Mouse (Mus musculus): Measurements from ENCODE around the gene Wdr59.

Gene Wdr59

DNA sequence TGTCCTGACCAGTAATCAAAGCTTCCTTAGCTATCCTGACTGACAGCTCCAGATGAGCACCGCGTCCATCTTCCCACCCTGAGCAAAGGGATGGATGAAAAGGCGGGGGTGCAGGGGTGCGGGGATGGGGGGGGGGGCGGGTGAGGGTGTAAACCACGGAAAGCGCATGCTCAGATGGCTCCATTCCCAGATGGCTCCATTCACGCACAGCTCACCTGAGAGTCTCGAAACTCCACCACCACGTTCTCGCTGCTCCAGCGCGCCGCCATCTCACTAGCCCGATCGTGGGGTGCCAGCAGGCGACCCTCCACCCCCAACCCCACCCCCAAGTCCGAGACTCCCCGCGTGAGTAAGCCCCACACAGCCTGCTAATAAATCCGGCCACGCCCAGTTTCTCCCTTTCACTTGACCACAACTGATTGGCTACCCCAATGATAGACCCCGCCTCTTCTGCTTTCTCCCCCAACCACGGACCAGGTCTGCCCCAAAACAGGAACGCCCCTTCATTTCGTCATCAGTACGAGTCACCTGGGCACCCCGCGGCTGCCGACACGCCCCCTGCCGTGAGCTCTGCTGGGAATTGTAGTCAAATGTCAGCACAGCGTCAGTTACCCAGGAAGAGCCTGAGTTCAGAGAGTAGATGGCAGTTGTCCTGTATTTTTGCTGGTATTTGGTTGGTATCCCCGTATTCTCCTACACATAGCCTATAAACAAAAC is at the start of gene Wdr59:
Wdr59 (minus strand) TSS at position 380 of the 717 bp plus-strand sequence.
- in situ Hi-C loops (cut with MboI, MseI) = no loop called here

DNA sequence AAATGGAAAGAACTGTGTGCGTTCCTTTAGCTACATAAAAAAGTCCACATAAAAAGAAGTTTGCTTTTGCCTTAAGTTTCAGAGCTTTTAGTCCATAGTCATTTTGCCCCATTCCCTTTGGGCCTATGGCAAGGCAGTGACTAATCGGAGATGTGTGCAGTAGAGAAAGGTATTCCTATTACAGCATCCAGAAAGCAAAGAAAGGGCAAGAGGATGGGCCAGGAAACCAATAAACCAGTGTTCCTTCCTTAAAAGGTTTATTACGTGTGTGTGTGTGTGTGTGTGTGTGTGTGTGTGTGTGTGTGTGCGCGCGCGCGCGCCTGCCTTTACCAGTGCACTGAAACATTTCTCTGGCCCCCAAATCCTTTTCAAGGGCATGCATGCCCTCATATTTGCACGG is 49.8 kb upstream of the Wdr59 start:
- in situ Hi-C loops (cut with MboI, MseI) = loop anchor here (5.0 to 25.0 kb wide), 3 partner anchors 1061 to 2009 kb away; partner anchors contain the start of genes Dhx38 (in 1 of the 2) and Txnl4b (in 1 of the 2)

DNA sequence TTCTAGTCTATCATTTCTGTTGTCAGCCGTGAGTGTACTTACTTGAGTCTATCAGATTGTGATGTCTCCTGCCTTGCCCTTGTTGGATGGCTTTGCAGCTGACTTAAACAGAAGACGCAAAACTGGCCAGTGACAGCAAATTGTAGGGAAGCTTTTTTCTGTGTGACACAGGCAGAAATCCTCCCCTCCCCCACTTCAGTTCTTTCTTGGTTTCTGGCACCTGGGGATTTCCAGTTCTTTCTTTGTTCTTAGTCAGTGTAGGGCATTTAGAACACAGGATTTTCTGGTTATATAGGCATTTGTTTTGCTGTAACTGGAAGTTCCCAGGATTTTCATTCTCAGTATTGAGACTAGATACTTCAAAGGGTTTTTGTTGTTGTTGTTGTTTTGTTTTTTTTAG is 48.5 kb upstream of the Wdr59 start:
- in situ Hi-C loops (cut with MboI, MseI) = loop anchor here (5.0 to 25.0 kb wide), 3 partner anchors 1062 to 2008 kb away; partner anchors contain the start of genes Dhx38 (in 1 of the 2) and Txnl4b (in 1 of the 2)

DNA sequence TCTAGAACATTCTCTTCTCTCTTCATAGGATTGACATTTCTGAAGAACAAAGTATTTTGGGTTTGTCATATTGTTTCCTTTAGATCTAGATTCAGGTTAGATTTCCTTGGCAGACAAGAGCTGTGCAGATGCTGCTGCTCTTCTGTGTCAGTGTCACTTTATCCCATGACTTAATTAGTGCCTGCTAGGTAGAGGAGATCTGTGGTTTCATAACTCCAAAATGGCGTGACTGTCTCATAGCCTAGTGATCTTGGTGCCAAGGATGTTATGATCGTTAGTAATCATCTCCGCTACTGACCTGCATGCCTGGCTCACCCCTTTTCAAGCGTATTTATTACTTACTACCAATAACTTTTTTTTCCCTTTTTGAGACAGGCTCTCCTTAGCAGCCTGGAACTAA is 48.0 kb upstream of the Wdr59 start:
- in situ Hi-C loops (cut with MboI, MseI) = loop anchor here (5.0 to 25.0 kb wide), 3 partner anchors 1062 to 2008 kb away; partner anchors contain the start of genes Dhx38 (in 1 of the 2) and Txnl4b (in 1 of the 2)

DNA sequence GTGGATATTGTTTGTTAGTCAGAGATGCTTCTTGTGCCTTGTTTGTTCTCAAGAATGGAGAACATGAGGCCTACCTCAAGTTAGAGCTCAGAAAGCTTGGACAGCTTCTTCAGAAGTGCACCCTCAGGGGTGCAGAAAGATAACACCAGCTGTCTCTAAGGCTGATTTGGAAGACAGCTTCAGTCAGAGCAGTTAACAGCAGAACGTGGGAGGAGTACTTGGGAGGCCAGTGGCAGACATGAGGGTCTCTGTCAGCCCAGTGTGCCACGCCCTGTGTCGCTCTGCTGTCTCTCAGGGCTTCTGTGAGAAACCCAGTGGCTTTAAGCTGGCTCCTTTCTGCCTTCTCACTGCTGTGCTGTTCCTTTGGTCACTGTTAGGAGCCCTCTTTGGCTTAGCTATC is 46.1 kb upstream of the Wdr59 start:
- in situ Hi-C loops (cut with MboI, MseI) = loop anchor here in 1 of 2 experiments (25.0 kb wide), 1 partner anchor 2006 kb away; the partner anchor contains the start of genes Dhx38 and Txnl4b

DNA sequence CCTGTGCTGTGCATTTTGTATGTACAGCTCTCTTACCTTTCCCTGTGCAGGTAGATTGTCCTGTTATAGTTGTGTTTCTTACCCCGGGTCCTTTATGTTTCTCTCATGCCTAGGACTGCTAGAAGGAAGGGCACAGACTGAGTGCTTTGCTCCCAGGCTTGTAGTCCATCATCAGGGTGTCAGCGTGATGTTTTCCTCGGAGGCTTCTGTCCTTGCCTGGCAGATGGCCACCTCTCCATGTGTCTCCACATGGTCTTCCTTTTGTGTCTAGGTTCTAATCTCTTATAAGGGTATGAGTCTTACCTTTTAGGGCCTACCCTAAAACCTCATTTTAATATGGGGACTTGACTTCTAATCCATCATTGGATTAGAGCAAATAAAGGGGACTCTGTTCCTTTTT is 45.7 kb upstream of the Wdr59 start:
- in situ Hi-C loops (cut with MboI, MseI) = loop anchor here in 1 of 2 experiments (25.0 kb wide), 1 partner anchor 2005 kb away; the partner anchor contains the start of genes Dhx38 and Txnl4b

DNA sequence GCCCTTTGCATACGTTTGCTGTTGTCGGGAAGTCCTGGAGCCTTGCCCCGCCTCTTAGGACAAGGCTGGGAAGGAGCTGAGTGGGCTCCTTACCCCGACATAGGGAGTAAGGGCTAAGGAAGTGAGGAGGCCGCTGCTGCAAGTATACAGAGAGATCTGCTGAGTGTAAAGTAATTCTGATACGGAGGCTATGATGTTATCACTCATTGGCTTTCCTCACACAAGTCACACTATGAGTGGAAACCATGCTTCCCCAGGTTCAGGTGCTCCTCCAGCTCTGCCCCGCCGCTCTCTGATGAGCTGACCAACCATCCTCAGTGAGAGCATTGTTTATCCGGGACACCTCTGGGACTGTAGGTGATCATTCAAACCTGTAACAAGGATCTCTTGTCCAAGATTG is 44.4 kb upstream of the Wdr59 start:
- in situ Hi-C loops (cut with MboI, MseI) = loop anchor here in 1 of 2 experiments (25.0 kb wide), 1 partner anchor 2004 kb away; the partner anchor contains the start of genes Dhx38 and Txnl4b

DNA sequence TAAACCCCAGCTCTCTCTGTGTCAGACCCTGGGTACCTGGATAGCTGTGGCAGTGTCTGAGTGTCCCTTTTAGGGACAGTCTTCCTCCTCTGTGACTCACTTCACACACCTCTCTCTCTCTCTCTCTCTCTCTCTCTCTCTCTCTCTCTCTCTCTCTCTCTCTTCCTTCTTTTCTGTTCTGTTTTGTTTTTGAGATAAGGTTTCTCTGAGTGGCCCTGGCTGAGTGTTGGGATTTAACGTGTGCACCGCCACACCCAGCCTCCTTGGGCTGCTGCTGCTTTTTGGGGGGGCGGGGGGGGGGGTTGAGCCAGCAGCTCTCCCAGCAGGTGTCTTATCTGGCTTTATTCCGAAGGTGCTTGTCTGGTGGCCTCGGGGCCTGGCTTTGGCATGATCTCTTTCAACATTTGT is 43.9 kb upstream of the Wdr59 start:
- in situ Hi-C loops (cut with MboI, MseI) = loop anchor here in 1 of 2 experiments (25.0 kb wide), 1 partner anchor 2003 kb away; the partner anchor contains the start of genes Dhx38 and Txnl4b

DNA sequence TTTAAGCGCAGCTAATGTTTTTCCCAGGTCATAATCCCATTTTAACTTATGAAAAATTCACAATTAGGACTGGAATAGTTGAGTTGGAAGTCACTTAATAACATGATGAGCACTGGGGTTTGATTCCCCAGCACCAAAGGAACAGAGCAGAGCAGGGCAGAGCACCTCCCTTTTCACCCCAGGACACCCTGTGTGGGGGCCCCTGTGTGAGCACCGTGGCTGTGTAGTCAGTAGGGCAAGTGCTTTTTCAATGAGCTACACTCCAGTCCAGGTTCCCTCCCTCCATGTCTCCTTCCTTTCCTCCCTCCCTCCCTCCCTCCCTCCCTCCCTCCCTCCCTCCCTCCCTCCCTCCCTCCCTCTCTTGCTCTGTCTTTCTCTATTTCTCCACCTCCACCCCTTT is 42.2 kb upstream of the Wdr59 start:
- in situ Hi-C loops (cut with MboI, MseI) = loop anchor here in 1 of 2 experiments (25.0 kb wide), 1 partner anchor 2002 kb away; the partner anchor contains the start of genes Dhx38 and Txnl4b

DNA sequence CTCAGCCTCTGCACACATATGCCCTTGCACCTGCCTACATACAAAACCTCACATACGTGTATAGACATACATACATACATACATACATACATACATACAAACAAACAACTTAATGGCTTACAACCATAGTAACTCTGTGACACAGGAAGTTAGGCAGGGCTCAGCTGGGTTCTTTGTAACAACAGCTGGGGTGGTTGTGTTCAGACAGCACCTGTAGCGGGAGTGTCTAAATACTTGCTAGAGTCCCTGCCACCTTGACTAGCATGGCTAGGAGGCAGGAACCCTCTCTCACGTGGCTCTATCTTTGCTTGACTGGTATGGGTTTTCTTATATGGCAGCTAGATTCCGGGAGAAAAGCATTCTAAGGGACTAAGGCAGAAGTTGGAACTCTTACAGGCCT is 41.8 kb upstream of the Wdr59 start:
- in situ Hi-C loops (cut with MboI, MseI) = loop anchor here in 1 of 2 experiments (25.0 kb wide), 1 partner anchor 2001 kb away; the partner anchor contains the start of genes Dhx38 and Txnl4b

DNA sequence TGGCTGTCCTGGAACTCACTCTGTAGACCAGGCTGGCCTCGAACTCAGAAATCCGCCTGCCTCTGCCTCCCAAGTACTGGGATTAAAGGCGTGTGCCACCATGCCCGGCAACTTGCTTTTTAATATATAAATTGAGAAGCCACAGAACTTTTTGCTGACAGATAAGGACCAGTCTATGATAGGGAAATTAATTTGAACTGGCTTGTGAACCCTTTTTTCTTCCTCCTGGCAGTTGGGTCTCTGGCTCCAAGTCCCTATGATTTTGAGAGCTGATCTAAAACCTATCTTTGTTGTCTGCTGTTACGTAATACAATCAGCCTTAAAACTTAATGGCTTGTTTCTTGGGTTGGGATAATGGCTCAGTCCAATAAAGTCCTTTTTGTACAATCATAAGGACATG is 41.2 kb upstream of the Wdr59 start:
- in situ Hi-C loops (cut with MboI, MseI) = loop anchor here in 1 of 2 experiments (25.0 kb wide), 1 partner anchor 2001 kb away; the partner anchor contains the start of genes Dhx38 and Txnl4b

DNA sequence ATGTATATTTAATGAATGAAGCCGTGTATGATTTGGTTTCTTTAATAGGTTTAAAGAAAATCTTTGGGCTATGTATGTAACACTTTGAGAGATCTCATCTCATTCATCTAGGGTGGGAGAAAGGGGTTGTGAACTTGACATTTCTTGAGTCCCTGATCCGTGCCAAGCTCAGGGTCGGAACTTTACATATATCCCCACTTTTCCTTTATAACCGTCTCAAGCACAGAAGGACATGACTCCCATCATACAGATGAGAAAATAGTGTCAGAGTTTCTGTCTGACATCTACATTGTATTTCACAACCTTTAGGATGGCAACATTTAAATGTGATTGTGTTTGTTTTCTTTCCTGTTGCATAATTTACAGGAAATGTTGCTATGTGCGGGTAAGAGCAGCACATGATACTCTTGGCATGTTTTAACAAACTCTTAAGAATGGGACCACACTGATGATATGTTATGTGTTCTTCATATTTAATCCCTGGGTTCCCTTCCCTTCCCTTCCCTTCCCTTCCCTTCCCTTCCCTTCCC is 40.4 kb upstream of the Wdr59 start:
- in situ Hi-C loops (cut with MboI, MseI) = loop anchor here in 1 of 2 experiments (25.0 kb wide), 1 partner anchor 2000 kb away; the partner anchor contains the start of genes Dhx38 and Txnl4b

DNA sequence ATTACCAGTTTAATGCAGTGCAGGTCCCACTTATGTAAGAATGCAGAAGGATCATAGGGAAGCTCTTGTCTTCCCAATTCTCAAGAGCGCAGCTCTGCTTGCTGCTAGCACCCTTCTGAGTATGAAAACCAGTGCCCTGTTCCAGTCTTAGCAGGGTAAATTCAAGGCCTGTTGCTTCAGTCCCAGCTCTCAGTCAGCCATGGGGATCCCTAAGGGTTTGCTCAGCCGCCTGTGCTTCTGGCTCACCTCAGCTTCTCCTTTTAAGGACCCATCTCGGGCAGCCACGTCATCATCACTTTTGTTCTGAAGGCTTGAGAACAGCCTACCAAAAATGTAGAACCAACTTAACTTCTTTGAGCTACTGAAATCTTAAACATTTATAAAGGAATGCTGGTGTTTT is 39.9 kb upstream of the Wdr59 start:
- in situ Hi-C loops (cut with MboI, MseI) = loop anchor here in 1 of 2 experiments (25.0 kb wide), 1 partner anchor 2000 kb away; the partner anchor contains the start of genes Dhx38 and Txnl4b

DNA sequence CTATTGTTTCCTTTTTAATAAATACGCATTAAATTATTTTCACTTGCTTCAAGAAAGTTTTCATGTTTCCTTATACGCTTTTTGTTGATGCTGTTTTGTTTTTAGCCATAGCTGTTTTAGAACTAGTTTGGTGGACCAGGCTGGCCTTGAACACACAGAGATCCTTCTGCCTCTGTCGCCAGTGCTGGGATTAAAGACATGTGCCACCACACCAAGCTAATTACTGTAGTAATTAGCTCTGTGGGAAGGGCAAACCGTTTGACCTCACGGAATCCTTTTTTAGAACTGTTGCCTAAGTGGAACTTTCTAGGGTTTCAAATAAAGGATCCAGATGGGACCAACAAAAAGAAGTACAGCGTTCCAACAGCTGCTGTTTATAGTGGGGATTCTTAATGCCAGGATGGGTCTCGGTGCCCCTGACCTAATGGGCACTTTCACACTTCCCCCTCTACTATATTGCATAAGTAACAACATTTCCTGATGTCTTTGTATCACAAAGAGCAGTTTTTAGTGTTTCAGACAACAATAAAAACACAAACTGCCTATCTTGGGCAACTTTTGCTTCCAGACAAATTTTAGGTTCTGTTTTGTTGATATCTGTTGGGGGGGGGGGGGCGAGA is 29.7 kb upstream of the Wdr59 start:
- in situ Hi-C loops (cut with MboI, MseI) = loop anchor here in 1 of 2 experiments (25.0 kb wide), 1 partner anchor 1989 kb away; the partner anchor contains the start of genes Dhx38 and Txnl4b

DNA sequence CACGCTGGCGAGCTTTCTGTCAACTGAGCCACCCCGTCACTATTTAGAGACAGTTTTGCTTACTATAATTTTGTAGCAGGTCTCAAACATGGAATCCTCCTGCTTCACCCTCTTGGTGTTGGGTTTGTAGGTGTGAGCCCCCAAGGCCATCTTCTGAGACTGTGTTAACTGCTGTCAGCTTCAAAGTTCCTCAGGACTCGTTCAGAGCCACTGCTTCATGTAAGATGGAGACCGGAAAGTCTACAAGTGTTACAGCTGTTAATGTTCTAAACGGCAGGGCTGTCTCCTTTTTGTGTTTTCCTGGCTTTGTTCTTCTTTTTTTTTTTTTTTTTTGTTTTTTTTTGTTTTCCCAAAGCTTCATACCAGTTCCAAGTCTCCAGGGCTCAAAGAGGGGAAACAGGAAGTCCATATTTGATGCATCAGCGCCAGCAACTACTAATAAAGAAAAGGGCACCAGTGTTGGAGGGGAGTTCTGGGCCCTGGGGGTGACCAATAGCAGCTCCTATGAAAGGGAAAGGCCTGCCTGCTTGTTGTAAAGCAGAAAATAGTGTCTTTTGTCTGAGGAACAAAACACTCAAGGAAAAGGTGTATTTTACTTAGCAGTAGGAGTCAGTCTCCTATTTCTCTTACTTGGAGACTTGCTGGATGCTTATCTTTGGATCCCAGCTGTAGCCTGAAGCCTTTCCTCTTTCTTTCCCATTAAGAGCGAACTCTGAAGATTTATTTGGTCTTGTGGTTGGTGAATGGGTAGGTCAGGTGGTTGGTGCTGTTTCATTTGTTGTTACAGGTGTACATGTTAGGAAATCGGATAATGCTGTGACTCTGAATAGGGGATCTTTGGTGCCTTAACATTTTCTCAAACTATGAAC is 28.3 kb upstream of the Wdr59 start:
- in situ Hi-C loops (cut with MboI, MseI) = loop anchor here in 1 of 2 experiments (25.0 kb wide), 1 partner anchor 1988 kb away; the partner anchor contains the start of genes Dhx38 and Txnl4b

DNA sequence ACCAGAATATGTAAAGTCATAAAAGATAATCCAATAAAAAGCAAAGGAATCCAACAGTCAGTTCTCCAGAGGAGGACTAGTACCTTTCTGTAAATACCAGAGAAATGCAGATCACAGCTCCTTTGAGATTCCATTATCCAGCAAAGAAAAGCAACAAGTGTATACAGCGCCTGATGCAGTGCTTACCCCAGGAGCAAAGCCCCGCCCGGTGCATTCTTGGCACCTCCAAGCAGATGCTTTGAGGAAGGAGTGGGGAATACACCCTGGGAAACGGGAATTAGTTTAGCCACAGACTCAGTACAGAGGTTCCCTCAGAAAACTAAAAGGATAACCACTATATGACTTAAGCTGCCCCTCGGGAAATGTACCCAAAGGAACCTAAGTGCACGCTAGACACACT is 26.3 kb upstream of the Wdr59 start:
- in situ Hi-C loops (cut with MboI, MseI) = no loop called here

DNA sequence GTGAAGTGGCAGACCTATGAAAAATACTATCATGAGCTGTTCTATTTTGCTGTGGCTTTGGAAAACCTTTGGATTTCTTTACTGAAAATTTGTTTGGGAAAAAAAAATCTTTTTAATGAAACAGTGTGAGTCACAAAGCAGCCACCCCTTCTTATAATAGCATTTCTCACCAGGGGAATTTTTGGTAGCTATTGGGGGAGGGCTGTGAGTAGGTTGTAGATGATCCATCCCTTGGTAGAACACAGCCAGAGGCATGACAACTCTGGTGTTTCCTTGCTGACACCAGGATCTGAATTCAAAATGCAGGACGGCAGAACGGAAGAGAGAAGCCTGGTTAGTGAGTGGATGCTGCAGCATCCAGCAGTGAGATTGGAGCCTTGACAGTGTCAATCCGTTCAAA is 25.3 kb upstream of the Wdr59 start:
- in situ Hi-C loops (cut with MboI, MseI) = no loop called here

DNA sequence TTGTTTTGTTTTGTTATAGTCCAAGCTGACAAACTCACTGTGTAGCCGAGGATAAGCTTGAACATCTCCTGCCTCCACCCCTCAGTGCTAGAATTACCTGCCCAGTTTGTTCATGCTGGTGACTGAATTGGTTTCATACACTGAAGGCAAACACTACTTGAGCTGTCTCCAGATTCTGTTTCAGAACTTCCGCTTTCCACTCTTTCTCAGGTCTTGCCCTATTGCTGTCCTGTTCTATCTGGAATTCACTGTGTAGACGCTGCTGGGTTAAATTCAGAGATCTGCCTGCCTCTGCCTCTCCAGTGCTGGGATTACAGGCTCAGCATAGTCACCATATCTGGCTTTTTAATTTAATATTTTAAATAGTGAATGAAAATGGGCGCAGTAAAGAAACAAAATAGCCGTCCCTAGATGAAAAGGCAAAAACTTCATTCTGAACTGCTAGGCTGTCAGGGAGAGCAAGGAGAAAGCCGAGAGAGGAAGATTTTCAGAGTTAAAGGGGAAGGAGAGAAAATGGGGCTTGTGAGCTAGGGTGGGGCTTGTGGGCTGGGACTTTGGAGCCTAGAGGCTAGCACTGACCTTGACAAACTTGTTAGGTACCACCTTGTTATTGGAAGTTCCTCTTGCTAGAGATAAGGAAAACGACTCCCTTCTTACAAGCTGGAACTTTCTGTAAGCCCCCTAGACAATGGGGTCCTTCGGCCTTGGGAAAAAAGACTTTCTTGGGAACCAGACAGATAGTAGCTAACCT is 23.7 kb upstream of the Wdr59 start:
- in situ Hi-C loops (cut with MboI, MseI) = no loop called here

DNA sequence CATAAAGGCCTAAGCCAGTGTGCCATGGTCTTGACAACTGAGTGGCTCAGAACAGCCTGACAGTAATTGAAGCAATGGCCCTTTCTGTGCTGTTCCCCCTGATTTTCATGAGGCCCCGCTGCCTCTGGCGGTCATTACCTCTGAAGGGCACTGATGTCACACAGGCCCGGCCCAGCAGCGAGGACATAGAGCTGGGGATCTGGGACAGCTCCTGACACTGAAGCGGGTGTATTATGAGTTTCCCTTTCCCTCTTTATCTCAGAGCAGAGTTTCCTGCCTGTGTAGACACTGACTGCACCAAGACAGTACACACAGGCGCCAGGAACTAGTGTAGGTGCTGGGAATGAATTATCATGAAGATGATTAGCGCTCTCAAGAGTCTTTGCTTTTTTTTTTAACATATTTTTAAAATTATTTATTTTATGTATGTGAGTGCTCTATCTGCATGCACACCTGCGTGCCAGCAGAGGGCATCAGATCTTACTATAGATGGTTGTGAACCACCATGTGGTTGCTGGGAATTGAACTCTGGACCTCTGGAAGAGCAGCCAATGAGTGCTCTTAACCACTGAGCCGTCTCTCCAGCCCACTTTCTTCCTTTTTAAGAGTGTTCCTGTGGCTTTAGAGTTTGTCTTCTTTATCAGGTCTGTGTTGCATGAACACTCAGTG is 22.0 kb upstream of the Wdr59 start:
- in situ Hi-C loops (cut with MboI, MseI) = no loop called here

Data from T-helper 17 cell (primary cell).